Mouse (Mus musculus): Measurements from ENCODE around the gene Fgfr2. TPM values are rescaled to one million over a fixed set of nuclear protein-coding genes. Genes with fewer than 3 reads are reported as not detected.

Fgfr2 gene
- polyA plus RNA-seq, 1 experiment from 2014 or later: 86.9 TPM

DNA sequence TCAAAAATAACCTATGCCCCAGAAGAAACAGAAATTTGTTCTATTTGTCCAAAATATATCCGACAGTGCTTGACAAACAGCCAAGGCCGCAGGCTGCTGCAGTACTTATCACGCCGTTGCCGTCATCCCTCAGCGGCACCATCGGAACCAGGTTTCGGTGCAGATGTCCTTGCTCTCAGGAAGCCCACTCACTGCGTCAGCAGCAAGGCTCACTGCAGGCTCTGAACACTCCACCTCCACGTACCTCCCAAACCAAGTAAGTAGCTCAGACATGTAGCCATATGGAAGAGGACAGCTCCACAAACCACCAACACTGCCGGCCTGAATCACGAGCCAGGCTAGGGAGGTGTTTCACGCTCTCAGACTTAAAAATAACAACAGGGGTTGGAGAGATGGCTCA lies 334.3 kb downstream of the Fgfr2 start:
- Histone ChIP-seq H3K4me3 (ENCODE audit: low read depth, low read length) (no peak overlapping the region), H3K9me3 (ENCODE audit: control insufficient read depth, low read length) (no peaks in the 10 kb centered on the region), H3K27ac (ENCODE audit: low read depth, low read length) (no peak overlapping the region), H3K9ac (ENCODE audit: low read length) (no peak overlapping the region), H3K4me1 (ENCODE audit: control insufficient read depth, insufficient read depth, low read length) (peaks cover 3% of the 10 kb centered on the region; the same call in 1 of the 2 replicates), H3K27me3 (ENCODE audit: control insufficient read depth, insufficient read depth, low read length) (no peaks in the 10 kb centered on the region), H3K36me3 (ENCODE audit: control insufficient read depth, insufficient read depth, low read length) (no peaks in the 10 kb centered on the region), H3K4me2 (ENCODE audit: low read depth) (no peak overlapping the region)
- no peak for ATAC-seq (ENCODE audit: insufficient read depth, low FRiP score, low TSS enrichment)
- WGBS: 94% methylated on average over 13 of the region's 13 CpGs
- no peak for DNase-seq (ENCODE audit: low spot score)

DNA sequence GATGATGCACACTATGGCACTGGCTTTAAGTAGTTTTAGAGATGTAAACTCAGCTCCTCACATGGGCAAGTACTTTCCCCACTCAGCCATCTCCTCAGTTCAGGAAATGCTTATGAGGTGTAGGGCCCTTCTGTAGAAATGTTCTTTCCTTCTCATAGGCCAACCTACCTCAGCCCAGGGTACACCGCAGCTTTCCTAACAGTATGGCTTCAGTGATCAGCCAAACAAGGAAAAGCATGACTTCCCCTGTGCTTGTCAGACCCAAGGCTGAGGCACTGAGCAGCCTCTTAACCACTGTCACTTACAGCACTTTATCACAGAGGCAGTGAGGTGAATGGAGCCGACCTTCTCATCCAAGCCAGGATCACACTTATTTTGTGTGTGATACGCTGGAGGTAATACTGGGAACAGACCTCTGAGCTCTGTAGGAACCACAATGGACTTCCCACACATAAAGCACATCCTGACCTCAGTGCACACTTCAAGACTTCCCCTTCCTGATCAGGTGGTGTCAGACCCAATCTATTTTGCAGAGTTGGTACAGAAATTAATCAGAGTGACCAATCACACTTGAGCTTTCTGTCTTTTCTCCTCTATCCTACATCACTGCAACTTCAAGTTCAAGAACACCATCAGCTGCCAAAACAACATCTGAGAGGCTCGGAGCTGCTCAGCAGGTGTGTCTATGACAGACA lies 335.5 kb downstream of the Fgfr2 start:
- Histone ChIP-seq H3K36me3 (ENCODE audit: control insufficient read depth, insufficient read depth, low read length) (no peaks in the 10 kb centered on the region), H3K9me3 (ENCODE audit: control insufficient read depth, low read length) (no peaks in the 10 kb centered on the region), H3K4me1 (ENCODE audit: control insufficient read depth, insufficient read depth, low read length) (no peaks in the 10 kb centered on the region), H3K27ac (ENCODE audit: low read depth, low read length) (no peak overlapping the region), H3K4me3 (ENCODE audit: low read depth, low read length) (no peak overlapping the region), H3K27me3 (ENCODE audit: control insufficient read depth, insufficient read depth, low read length) (no peaks in the 10 kb centered on the region), H3K9ac (ENCODE audit: low read length) (no peak overlapping the region), H3K4me2 (ENCODE audit: low read depth) (no peak overlapping the region)
- ATAC-seq (ENCODE audit: insufficient read depth, low FRiP score, low TSS enrichment) (no peak), DNase-seq (ENCODE audit: low spot score) (no peak)
- 92% methylated on average over 4 of the region's 4 CpGs for WGBS

DNA sequence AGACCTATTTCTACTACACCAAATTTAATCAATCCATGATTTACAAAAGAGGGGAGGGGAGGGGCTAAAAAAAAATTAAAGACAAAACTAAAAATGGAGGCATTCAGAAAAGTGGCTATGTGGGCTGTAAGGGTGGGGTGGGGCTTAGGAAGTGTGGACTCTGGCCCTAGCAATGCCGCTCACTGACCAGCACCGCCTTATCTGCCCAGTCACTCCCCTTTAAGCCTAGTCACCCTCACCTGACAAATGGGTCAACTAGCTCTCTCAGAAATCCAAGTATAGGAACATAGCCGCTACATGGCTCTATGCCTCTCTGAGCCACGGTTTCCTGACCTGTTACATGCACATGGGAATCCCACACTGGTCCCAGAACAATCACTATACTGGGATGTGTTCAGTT lies 336.1 kb downstream of the Fgfr2 start:
- no peak for ATAC-seq (ENCODE audit: insufficient read depth, low FRiP score, low TSS enrichment)
- no peaks in the 10 kb centered on the region for H3K36me3 ChIP-seq (ENCODE audit: control insufficient read depth, insufficient read depth, low read length)
- H3K9me3 ChIP-seq (ENCODE audit: control insufficient read depth, low read length): no peaks in the 10 kb centered on the region
- no peak overlapping the region for H3K9ac ChIP-seq (ENCODE audit: low read length)
- no peak overlapping the region for H3K27ac ChIP-seq (ENCODE audit: low read depth, low read length)
- 95% methylated on average over 4 of the region's 4 CpGs for WGBS
- H3K4me1 ChIP-seq (ENCODE audit: control insufficient read depth, insufficient read depth, low read length): no peaks in the 10 kb centered on the region
- H3K4me2 ChIP-seq (ENCODE audit: low read depth): no peak overlapping the region
- H3K27me3 ChIP-seq (ENCODE audit: control insufficient read depth, insufficient read depth, low read length): no peaks in the 10 kb centered on the region
- no peak for DNase-seq (ENCODE audit: low spot score)
- no peak overlapping the region for H3K4me3 ChIP-seq (ENCODE audit: low read depth, low read length)

DNA sequence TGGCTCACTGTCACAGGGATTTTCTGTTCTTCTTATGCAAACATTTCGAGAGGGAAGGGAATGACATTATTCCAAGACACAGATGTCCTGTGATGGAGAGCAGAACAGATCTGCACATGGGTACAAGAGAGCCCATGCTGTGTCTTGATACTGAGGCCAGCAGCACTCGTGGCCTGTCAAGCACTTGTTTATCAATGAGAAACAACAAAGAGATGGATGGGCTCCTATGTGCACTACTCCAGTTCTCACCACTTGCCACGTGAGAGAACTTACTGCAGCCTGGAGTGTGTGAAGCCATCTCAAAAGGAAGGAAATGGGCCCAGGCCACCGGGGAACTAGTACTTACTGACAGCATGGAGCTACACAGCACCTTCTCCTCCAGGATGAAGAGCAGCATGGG lies 336.6 kb downstream of the Fgfr2 start:
- WGBS: 39% methylated on average over 4 of the region's 4 CpGs
- H3K4me1 ChIP-seq (ENCODE audit: control insufficient read depth, insufficient read depth, low read length): 0 out of 2 replicates have a peak, but pooled peaks cover 3% of the 10 kb centered on the region
- no peak overlapping the region for H3K27ac ChIP-seq (ENCODE audit: low read depth, low read length)
- H3K9ac ChIP-seq (ENCODE audit: low read length): no peak overlapping the region
- H3K27me3 ChIP-seq (ENCODE audit: control insufficient read depth, insufficient read depth, low read length): no peaks in the 10 kb centered on the region
- no peaks in the 10 kb centered on the region for H3K36me3 ChIP-seq (ENCODE audit: control insufficient read depth, insufficient read depth, low read length)
- ATAC-seq (ENCODE audit: insufficient read depth, low FRiP score, low TSS enrichment): no peak
- no peak overlapping the region for H3K4me3 ChIP-seq (ENCODE audit: low read depth, low read length)
- H3K4me2 ChIP-seq (ENCODE audit: low read depth): no peak overlapping the region
- no peaks in the 10 kb centered on the region for H3K9me3 ChIP-seq (ENCODE audit: control insufficient read depth, low read length)
- DNase-seq (ENCODE audit: low spot score): no peak

DNA sequence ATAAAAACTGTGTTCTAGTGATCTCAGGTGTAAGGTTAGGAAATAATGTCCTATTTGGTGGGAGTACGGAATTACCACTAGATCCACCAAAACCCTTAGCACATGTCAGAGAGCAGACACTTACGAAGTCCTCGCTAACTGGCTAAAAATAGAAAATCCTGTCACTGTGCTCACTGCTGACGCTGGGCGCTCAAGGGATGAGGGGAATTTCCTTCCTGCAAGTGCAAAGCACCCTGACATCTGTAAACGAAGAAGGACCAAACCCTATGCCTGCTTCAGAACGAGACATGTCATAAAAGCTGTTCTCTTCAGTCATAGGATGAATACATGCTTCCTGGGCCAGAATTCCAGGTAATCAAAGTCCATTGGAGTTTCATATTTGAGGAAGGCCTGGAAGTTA lies 337.1 kb downstream of the Fgfr2 start:
- no peak for DNase-seq (ENCODE audit: low spot score)
- H3K36me3 ChIP-seq (ENCODE audit: control insufficient read depth, insufficient read depth, low read length): no peaks in the 10 kb centered on the region
- H3K4me3 ChIP-seq (ENCODE audit: low read depth, low read length): no peak overlapping the region
- 79% methylated on average over 7 of the region's 7 CpGs for WGBS
- no peak overlapping the region for H3K27ac ChIP-seq (ENCODE audit: low read depth, low read length)
- H3K27me3 ChIP-seq (ENCODE audit: control insufficient read depth, insufficient read depth, low read length): no peaks in the 10 kb centered on the region
- peaks cover 7% of the 10 kb centered on the region for H3K4me1 ChIP-seq (ENCODE audit: control insufficient read depth, insufficient read depth, low read length)
- no peaks in the 10 kb centered on the region for H3K9me3 ChIP-seq (ENCODE audit: control insufficient read depth, low read length)
- no peak overlapping the region for H3K4me2 ChIP-seq (ENCODE audit: low read depth)
- no peak for ATAC-seq (ENCODE audit: insufficient read depth, low FRiP score, low TSS enrichment)
- H3K9ac ChIP-seq (ENCODE audit: low read length): no peak overlapping the region

DNA sequence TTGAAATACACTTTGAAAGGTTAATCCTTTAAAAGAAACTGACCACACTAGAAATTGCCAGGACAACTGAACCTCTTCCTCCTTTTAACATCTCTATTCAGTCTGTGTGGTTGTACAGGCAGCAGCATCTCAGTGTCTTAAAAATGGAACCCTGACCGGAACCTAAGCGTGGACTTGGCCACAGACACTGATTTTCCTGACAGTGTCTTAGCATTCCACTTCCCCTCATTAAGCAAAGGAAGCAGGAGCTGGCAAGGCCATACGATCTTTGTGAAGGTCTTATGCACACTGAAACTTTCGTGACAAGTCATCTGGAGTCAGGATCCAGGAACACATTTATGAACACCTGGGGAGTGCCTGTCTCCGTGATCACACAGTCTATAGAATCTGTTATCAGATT lies 339.0 kb downstream of the Fgfr2 start:
- Histone ChIP-seq H3K27ac (ENCODE audit: low read depth, low read length) (no peak overlapping the region), H3K4me2 (ENCODE audit: low read depth) (no peak overlapping the region), H3K9me3 (ENCODE audit: control insufficient read depth, low read length) (no peaks in the 10 kb centered on the region), H3K36me3 (ENCODE audit: control insufficient read depth, insufficient read depth, low read length) (no peaks in the 10 kb centered on the region), H3K9ac (ENCODE audit: low read length) (no peak overlapping the region), H3K4me3 (ENCODE audit: low read depth, low read length) (no peak overlapping the region), H3K27me3 (ENCODE audit: control insufficient read depth, insufficient read depth, low read length) (no peaks in the 10 kb centered on the region), H3K4me1 (ENCODE audit: control insufficient read depth, insufficient read depth, low read length) (peaks cover 14% of the 10 kb centered on the region)
- WGBS: 87% methylated on average over 5 of the region's 5 CpGs
- no peak for ATAC-seq (ENCODE audit: insufficient read depth, low FRiP score, low TSS enrichment)
- DNase-seq (ENCODE audit: low spot score): no peak

DNA sequence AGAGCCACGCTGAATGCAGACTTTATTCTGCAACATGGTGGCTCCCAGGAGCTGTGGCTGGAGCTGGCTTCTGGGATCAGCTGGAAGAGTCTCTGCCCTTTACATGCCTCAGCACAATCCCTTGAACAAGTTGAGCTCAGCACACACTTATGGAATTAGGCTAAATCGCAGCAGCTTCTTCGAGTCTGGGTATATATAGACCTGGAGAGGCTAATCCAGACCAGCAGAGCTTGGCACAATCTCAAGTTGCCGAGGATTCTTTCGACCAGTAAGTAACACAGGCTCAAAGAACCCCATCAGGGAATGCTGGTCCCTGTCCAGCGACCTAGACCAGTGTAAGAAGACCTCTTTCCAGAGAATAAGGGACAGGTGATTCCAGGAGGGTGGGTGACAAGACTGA lies 341.3 kb downstream of the Fgfr2 start:
- 70% methylated on average over 6 of the region's 6 CpGs for WGBS
- Histone ChIP-seq H3K27ac (ENCODE audit: low read depth, low read length) (0 out of 2 replicates have a peak overlapping the region, but pooled peaks have one; percentile 21), H3K4me2 (ENCODE audit: low read depth) (no peak overlapping the region), H3K36me3 (ENCODE audit: control insufficient read depth, insufficient read depth, low read length) (no peaks in the 10 kb centered on the region), H3K27me3 (ENCODE audit: control insufficient read depth, insufficient read depth, low read length) (no peaks in the 10 kb centered on the region), H3K4me1 (ENCODE audit: control insufficient read depth, insufficient read depth, low read length) (peaks cover 14% of the 10 kb centered on the region), H3K9me3 (ENCODE audit: control insufficient read depth, low read length) (no peaks in the 10 kb centered on the region), H3K9ac (ENCODE audit: low read length) (no peak overlapping the region), H3K4me3 (ENCODE audit: low read depth, low read length) (no peak overlapping the region)
- ATAC-seq (ENCODE audit: insufficient read depth, low FRiP score, low TSS enrichment): no peak
- no peak for DNase-seq (ENCODE audit: low spot score)

DNA sequence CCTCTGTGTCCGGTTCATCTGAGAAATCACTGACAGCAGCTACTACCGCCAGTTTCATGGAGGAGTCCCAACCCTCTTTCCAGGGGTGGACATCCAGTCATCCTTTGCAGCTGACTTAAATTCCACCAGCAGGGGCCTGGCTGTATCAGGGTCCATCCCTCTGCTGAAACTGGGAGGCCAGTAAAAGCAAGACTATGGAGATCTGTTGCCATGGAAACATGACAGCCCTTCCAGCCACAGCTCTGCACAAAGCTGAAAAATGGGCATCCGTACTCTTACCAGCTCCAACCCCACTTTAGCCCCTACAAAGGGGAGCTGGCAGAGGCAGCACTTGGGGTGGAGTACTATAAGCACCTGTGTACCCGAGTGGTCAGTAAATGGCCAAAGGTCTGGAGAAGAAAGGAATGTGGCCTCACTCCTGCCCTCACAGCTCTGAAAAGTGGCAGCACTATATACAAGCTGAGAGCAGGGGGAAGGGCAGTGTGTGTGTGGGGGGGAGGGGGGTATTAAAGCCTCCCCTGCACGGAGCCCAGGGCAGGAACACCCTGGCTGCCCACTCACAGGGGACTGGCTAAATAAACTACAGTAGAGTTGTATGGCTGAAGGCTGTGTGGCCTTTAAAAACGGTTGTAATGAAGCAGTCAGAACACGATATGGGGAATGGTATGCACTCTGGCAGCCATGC lies 341.9 kb downstream of the Fgfr2 start:
- Histone ChIP-seq H3K9ac (ENCODE audit: low read length) (no peak overlapping the region), H3K27ac (ENCODE audit: low read depth, low read length) (0 out of 2 replicates have a peak overlapping the region, but pooled peaks have one; percentile 21), H3K4me2 (ENCODE audit: low read depth) (no peak overlapping the region), H3K4me3 (ENCODE audit: low read depth, low read length) (no peak overlapping the region), H3K27me3 (ENCODE audit: control insufficient read depth, insufficient read depth, low read length) (no peaks in the 10 kb centered on the region), H3K9me3 (ENCODE audit: control insufficient read depth, low read length) (no peaks in the 10 kb centered on the region), H3K4me1 (ENCODE audit: control insufficient read depth, insufficient read depth, low read length) (peaks cover 14% of the 10 kb centered on the region), H3K36me3 (ENCODE audit: control insufficient read depth, insufficient read depth, low read length) (no peaks in the 10 kb centered on the region)
- peak; percentile 52 for DNase-seq (ENCODE audit: low spot score)
- ATAC-seq (ENCODE audit: insufficient read depth, low FRiP score, low TSS enrichment): peak; percentile 76
- WGBS: 17% methylated on average over 7 of the region's 7 CpGs

DNA sequence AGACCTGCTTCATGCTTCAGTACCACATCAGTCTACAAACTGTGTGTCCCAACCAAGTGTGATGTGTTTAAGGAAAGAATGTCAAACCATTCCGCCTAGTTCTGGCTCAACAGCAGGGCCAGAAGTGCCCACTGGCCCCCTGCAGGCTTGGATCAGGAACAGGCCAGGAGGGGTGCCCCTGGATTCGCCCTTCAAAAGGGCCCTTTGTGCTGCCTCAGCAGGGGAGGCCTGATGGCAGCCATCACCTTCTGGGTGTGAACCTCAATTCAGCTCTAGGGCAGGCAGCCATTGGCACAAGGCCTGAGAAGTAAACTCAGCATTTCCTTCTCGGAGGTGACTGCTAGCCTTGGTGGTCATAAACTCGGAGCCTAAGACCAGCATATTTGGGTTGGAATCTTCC lies 342.5 kb downstream of the Fgfr2 start:
- Histone ChIP-seq H3K4me3 (ENCODE audit: low read depth, low read length) (no peak overlapping the region), H3K36me3 (ENCODE audit: control insufficient read depth, insufficient read depth, low read length) (no peaks in the 10 kb centered on the region), H3K27me3 (ENCODE audit: control insufficient read depth, insufficient read depth, low read length) (no peaks in the 10 kb centered on the region), H3K27ac (ENCODE audit: low read depth, low read length) (no peak overlapping the region), H3K9me3 (ENCODE audit: control insufficient read depth, low read length) (no peaks in the 10 kb centered on the region), H3K4me1 (ENCODE audit: control insufficient read depth, insufficient read depth, low read length) (peaks cover 14% of the 10 kb centered on the region), H3K9ac (ENCODE audit: low read length) (no peak overlapping the region), H3K4me2 (ENCODE audit: low read depth) (no peak overlapping the region)
- WGBS: 15% methylated on average over 4 of the region's 4 CpGs
- DNase-seq (ENCODE audit: low spot score): peak; percentile 26
- no peak for ATAC-seq (ENCODE audit: insufficient read depth, low FRiP score, low TSS enrichment)
